Mouse (Mus musculus) right cerebral cortex, postnatal 10 days (tissue): ENCODE results near the gene Vac14.
"Not testable (repeated sequence)": the region's sequence is repeated elsewhere in the genome, so short reads cannot be mapped to it uniquely, and the experiment has no call there.

ENCODE experiments used
- DNase-seq, 2 experiments: peaks; one replicate each; pipeline ENCODE4 v3.0.0; 2021; ENCODE audit warnings: low spot score in 2 of 2

Gene Vac14

DNA sequence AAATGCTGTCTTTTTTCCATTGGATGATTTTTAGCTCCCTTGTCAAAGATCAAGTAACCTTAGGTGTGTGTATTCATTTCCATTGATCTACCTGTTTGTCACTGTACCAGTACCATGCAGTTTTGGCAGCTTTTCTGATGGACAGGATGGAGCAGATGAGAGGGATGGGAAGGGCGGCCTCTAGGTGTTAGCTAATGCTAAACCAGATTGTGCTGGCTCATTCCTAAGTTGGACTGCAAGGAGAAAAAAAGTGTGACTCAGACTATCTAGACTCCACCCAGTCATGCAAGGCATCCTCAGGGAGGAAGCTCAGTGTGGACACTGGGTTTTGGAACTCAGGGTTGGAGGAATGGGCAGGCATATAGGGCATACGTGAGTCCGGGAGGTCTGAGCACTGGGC lies 30.2 kb downstream of the Vac14 start:
- DNase-seq: no peak

DNA sequence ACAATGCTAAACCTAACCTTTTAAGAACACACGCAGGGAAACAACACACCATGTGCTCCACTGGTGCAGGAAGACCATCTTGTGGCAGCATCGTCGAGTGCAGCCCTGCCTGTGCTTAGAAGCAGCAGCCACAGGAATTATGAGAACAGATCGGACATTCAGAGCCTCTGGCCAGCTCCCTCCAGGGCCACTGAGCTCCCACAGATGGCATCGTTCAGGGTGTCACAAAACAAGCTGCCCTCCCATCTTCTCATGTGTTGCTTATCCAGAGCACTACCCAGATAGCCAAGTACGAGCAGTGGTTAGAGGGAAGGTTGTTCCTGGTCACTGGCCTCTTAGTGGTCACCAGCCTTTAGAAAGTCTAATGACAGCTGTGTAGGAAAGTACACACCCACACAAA lies 30.9 kb downstream of the Vac14 start:
- no peak for DNase-seq

GRCm38 (mm10) chr8:110650838-110651237 lies 32.5 kb downstream of the Vac14 start:
- peak; percentile 74 for DNase-seq

DNA sequence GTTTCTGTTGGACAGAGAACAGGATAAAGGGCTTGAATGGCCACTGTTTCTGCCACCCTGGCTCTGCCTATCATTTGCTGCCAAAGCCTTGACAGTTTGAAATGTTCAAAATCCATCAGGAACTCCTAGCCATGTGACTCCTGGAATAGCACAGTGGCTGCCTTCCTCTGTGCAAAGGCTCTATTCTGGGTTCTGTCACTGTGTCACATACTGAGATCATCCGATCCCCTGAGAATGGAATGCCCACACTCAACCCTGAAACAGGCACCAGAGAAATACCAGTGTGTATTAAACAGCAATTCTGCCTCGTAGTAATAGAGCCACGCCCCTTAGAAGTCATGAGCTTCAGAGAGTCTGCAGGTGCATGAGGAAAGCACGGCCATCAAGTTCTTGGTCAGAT lies 33.5 kb downstream of the Vac14 start:
- DNase-seq: no peak

GRCm38 (mm10) chr8:110654075-110655060 lies 36.0 kb downstream of the Vac14 start:
- no peak for DNase-seq

DNA sequence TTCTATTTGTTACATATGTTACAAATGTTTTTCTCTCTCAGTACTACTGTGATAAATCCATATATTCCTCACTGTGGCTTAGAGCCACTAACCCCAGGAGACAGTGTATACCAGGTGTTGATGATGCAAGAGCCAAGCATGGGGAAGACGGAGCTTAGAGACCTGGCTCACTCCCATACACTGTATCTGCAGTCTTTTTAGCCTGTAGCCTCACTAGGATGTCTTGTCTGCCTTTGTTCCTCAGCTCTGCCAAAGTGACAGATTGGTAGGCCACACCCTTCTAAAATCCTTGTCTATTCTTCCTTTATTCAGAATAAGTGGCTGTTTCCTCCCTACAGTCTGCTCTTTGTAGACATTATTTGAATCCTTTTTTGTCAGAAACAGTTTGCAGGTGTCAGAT lies 37.4 kb downstream of the Vac14 start:
- no peak for DNase-seq

GRCm38 (mm10) chr8:110657661-110658060 lies 39.3 kb downstream of the Vac14 start:
- no peak for DNase-seq

GRCm38 (mm10) chr8:110660121-110660520 lies 41.7 kb downstream of the Vac14 start:
- DNase-seq: no peak

- DNase-seq: no peak
These were observed 44.2 kb downstream of the Vac14 start for GRCm38 (mm10) chr8:110662545-110662944.

DNA sequence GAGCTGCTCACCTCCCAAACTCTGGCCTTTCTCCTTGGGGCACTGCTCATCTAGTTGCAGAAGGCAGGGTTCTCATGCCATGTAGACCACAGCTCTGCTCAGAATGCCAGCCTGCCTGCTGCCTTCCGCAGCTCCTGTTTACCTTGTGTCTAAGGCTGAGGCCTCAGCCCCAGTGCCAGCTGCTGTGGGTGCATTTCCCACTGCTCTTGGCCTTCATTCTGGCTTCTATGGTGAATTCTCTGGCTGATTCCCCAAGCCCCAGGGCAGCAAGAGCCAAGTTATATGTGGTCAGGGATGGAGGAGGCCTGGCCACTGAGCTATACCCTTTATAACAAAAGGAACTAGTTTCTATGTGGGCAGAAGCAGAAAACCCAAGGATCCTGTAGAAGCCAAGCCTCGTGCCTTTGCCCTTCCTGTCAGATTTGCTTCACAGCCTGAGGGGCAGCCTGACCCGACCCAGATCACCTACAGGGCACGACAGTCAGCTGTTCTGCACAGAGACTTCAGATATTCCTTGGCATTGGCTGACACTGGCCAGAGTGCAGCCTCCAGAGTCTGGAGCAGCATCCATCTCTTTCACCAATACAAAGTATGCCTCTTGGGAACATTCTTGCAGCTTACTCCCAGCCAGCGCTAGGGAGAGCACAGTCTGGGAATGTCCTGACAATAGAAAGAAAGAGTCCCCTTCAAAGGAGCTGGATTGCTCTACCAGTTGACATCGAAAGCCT lies 44.8 kb downstream of the Vac14 start:
- no peak for DNase-seq

DNA sequence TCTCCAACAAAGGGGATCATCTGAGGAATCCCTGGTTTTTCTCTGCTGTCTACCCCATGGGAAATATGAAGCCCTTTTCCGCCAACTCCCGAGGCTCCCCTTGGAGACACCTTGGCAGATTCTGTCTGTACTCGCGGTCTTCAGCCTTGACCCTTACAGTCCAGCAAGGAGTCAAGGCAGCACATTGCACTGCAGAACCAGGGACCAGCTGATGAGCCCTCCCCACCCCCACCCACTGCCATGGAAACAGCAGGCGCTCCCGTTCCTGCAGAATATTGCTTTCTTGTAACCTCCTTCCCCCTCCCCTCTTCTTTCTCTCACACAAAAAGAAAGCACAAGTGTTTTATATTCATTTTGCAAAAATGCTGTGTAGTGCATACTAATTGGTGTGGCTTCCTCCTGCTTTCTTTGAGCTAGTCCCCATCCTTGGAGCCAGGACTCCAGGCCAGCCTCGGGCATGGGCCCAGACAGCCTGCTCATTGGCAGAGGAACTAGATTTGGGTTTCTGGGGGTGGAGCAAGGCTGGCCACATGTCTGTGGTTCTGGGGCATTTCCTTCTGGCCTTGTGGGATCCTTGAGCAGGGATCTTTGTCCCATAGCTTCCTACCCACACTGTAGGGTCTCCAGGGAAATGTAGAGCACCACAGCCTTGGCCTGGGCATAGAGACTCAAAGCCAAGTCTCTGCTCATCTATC lies 46.0 kb downstream of the Vac14 start:
- DNase-seq: peak; percentile 91 to 92

GRCm38 (mm10) chr8:110665000-110665399 lies 46.6 kb downstream of the Vac14 start:
- no peak for DNase-seq

GRCm38 (mm10) chr8:110667590-110668177 lies 49.3 kb downstream of the Vac14 start:
- DNase-seq: not testable (repeated sequence)

- no peak for DNase-seq
These were observed 51.7 kb downstream of the Vac14 start for GRCm38 (mm10) chr8:110669932-110670628.

- DNase-seq: peak; percentile 75
These were observed 52.9 kb downstream of the Vac14 start for GRCm38 (mm10) chr8:110671309-110671708.

GRCm38 (mm10) chr8:110672133-110672532 lies 53.7 kb downstream of the Vac14 start:
- no peak for DNase-seq

GRCm38 (mm10) chr8:110673168-110673567 lies 54.8 kb downstream of the Vac14 start:
- DNase-seq: no peak

DNA sequence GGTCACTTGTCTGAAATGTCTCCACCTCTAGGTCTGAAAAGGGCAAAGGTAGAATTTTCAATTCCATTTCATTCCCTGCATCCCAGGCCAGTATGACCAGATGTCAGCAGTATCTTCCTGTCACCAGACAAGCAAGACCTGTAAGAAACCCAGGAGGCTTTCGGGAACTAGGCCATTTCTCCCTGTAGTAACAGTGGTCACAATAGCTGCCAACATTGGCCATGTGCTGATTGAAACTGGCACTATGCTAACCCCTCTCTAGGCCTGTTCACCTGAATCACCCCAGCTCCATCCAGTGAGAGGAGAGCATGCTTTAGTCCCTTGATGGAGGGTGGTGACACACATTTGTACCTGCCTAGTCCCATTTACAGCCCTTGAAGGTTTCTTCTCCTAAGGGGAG lies 56.2 kb downstream of the Vac14 start:
- no peak for DNase-seq

- no peak for DNase-seq
These were observed 58.3 kb downstream of the Vac14 start for GRCm38 (mm10) chr8:110676702-110677101.

- DNase-seq: no peak
These were observed 58.8 kb downstream of the Vac14 start for GRCm38 (mm10) chr8:110677174-110677660.

DNA sequence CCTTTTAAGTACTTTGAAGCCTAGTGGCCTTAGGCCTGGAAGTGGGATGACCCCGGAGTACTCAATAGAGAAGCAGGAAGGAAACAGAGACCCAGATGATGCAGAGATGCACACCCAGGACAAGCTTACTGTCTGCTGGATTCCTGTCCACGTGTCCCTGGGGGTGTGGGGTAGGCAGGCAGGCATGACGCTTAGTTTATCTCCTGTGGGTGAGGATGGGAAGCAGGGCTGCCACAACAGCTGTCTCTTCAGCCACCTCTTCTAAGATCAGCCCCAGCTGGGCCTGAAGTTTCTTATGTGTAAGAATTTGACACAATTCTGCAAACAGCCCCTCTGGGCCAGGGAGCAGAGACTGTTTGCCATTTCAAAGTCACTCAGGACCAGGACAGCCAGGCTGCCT lies 60.6 kb downstream of the Vac14 start:
- DNase-seq: no peak
